Mouse (Mus musculus) liver, adult 2 months (tissue): ENCODE data around the gene Olfr356. TPM values are rescaled to one million over a fixed set of nuclear protein-coding genes. Genes with fewer than 3 reads are reported as not detected.

ENCODE experiments used
- DNase-seq: peaks from one replicate; pipeline ENCODE4 v3.0.0-alpha.2; 2011; ENCODE audit warnings: low read depth, low spot score; ENCODE audit errors: extremely low read depth
- H3K27ac ChIP-seq: fragments of 200-500 bp; replicated peaks from 2 replicates; pipeline ENCODE4 v1.5.1; 2012; ENCODE audit warnings: low read depth, mild to moderate bottlenecking, control low read depth, inconsistent platforms, low read length; ENCODE audit not compliant: insufficient read depth
- H3K27me3 ChIP-seq: fragments of 200-500 bp; 2 replicates; pipeline ENCODE4 v1.6.1; 2012; ENCODE audit warnings: mild to moderate bottlenecking, moderate library complexity, low read length, inconsistent platforms; ENCODE audit not compliant: control insufficient read depth, insufficient read depth
- H3K36me3 ChIP-seq: fragments of 200-500 bp; 2 replicates; pipeline ENCODE4 v1.6.1; 2012; ENCODE audit warnings: low read length, inconsistent platforms; ENCODE audit not compliant: control insufficient read depth, insufficient read depth
- H3K4me1 ChIP-seq: fragments of 200-500 bp; 2 replicates; pipeline ENCODE4 v1.6.1; 2011; ENCODE audit warnings: low read length; ENCODE audit not compliant: control insufficient read depth, insufficient read depth
- H3K4me3 ChIP-seq: fragments of 200-500 bp; 2 replicates; pipeline ENCODE4 v1.5.1; 2011; ENCODE audit warnings: low read depth, mild to moderate bottlenecking, control low read depth, low read length, moderate library complexity; ENCODE audit not compliant: insufficient read depth
- H3K79me2 ChIP-seq: fragments of 200-500 bp; 2 replicates; pipeline ENCODE4 v1.6.1; 2012; ENCODE audit warnings: inconsistent platforms, mild to moderate bottlenecking, low read length, moderate library complexity; ENCODE audit not compliant: control insufficient read depth, insufficient read depth
- H3K9ac ChIP-seq: fragments of 200-500 bp; 2 replicates; pipeline ENCODE4 v1.6.1; 2012; ENCODE audit warnings: low read depth, mild to moderate bottlenecking, control low read depth, inconsistent platforms, low read length
- CTCF ChIP-seq: fragments of 200-500 bp; IDR thresholded peaks from 2 replicates; pipeline ENCODE4 v1.5.1; 2011; ENCODE audit warnings: low read depth, low read length, control low read depth
- POLR2A ChIP-seq: fragments of 200-500 bp; IDR thresholded peaks from 2 replicates; pipeline ENCODE4 v1.6.1; 2011; ENCODE audit warnings: low read length, control low read depth; ENCODE audit not compliant: insufficient read depth; ENCODE audit errors: extremely low read depth
- WGBS: fragments of 180-500 bp; shearing (Covaris S2); methylation state at CpG from one replicate; pipeline ENCODE4 v1.1.7; 2018; 5-methylcytosine and 5-hydroxymethylcytosine counted together
- polyA plus RNA-seq: library from polyadenylated mRNA; depleted of rRNA; stranded (reverse); fragments of >200 nt; gene quantifications from 2 replicates; pipeline ENCODE4 v1.2.3, GENCODE M21; 2012; rRNA removed
- total RNA-seq: library from RNA; depleted of rRNA; stranded (reverse); fragments of >200 nt; gene quantifications from 2 replicates; pipeline ENCODE4 v1.2.3, GENCODE M21; 2014; rRNA removed

Olfr356 gene
- total RNA-seq = not detected in 2 replicates
- polyA plus RNA-seq = not detected in 2 replicates

DNA sequence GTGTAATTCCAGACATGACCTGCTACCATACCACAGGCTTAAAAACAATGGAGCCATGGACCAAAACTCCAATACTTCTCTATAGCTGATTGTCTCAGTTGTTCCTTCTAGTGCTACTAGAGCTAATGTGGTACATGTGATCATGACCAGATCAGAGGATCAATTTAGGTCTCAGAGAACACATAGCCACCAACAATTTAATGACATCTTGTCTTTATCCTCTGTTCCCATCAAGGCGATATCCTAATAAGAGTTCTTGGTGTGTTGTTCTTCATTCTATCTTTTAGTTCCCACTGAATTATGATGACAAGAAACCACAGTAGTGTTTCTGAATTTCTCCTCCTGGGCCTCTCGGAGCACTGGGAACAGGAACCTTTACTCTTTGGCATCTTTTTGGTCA, at the start of gene Olfr356:
Gene Olfr356, plus strand, starts transcription at position 301 of the 400 bp plus-strand sequence.
- Histone ChIP-seq H3K27ac (no peak within 1 kb of the TSS), H3K9ac (no peak within 1 kb of the TSS), H3K36me3 (no peaks in the 10 kb centered on the region), H3K4me3 (no peak within 1 kb of the TSS), H3K79me2 (no peaks in the 10 kb centered on the region), H3K27me3 (no peaks in the 10 kb centered on the region), H3K4me1 (no peaks in the 10 kb centered on the region)
- WGBS = 82% methylated on average over 2 of the region's 2 CpGs
- no peak for TF ChIP-seq POLR2A
- TF ChIP-seq CTCF = no peak
- no peak for DNase-seq

GRCm38 (mm10) chr2:36892836-36893235, 44.1 kb upstream of the Olfr356 start, which contains the start of gene Olfr353:
Gene Olfr353, minus strand, starts transcription at chr2:36892936.
- Histone ChIP-seq H3K36me3 (no peaks in the 10 kb centered on the region), H3K4me3 (no peak within 1 kb of the TSS), H3K27ac (no peak within 1 kb of the TSS), H3K27me3 (no peaks in the 10 kb centered on the region), H3K4me1 (no peaks in the 10 kb centered on the region), H3K79me2 (no peaks in the 10 kb centered on the region), H3K9ac (no peak within 1 kb of the TSS)
- TF ChIP-seq POLR2A = no peak
- no peak for TF ChIP-seq CTCF
- DNase-seq = no peak

DNA sequence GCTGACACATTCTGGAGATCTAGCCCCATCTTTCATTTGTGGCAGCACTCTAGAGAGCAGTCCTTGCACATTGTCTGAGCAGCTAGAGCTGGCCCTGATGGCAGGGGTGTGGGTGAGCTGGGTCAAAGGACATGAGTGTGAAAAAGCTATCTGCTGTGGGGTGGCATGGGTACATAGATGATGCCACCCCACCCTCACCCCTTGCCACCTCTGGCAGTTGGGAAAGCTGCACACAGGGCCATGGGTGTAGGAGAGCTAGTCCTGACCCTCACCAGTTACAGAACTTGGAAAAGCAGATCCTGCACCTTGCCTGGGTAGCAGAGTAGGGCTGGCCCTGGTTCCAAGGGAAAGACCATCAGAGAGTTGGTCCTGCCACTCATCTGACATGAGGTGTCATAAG, 39.8 kb upstream of the Olfr356 start:
- H3K9ac ChIP-seq = no peak overlapping the region
- no peaks in the 10 kb centered on the region for H3K4me1 ChIP-seq
- DNase-seq = no peak
- H3K36me3 ChIP-seq = no peaks in the 10 kb centered on the region
- no peak overlapping the region for H3K4me3 ChIP-seq
- H3K79me2 ChIP-seq = no peaks in the 10 kb centered on the region
- no peak overlapping the region for H3K27ac ChIP-seq
- no peak for TF ChIP-seq POLR2A
- TF ChIP-seq CTCF = no peak
- H3K27me3 ChIP-seq = no peaks in the 10 kb centered on the region

- no peaks in the 10 kb centered on the region for H3K36me3 ChIP-seq
- no peak within 1 kb of the TSS for H3K27ac ChIP-seq
- no peak for DNase-seq
- no peak within 1 kb of the TSS for H3K9ac ChIP-seq
- TF ChIP-seq POLR2A = no peak
- TF ChIP-seq CTCF = no peak
- no peaks in the 10 kb centered on the region for H3K27me3 ChIP-seq
- H3K4me3 ChIP-seq = no peak within 1 kb of the TSS
- no peaks in the 10 kb centered on the region for H3K4me1 ChIP-seq
- H3K79me2 ChIP-seq = no peaks in the 10 kb centered on the region
Observed at GRCm38 (mm10) chr2:36905380-36905779, 31.5 kb upstream of the Olfr356 start, which contains the start of gene Olfr354. Gene Olfr354, plus strand, starts transcription at chr2:36905680.

DNA sequence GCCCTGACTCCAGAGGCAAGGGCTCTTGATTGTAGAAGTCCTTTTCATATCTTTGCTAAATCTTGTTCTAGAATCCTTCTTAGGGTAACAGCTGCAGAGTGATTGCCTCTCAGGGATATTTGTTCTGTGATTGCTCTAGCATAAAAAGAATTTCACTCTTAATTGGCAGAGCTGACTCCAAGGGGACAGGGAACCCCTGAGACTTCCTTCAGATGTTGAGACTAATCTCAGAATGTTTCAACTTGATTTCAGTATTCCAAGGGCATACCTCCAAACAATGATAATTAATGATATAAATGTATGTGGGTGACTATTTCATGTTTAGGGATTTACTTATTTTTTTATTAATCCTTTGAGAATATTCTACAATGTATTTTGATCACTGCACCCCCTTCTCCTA, 8.1 kb upstream of the Olfr356 start, which contains the start of gene Olfr355:
Gene Olfr355, minus strand, starts transcription at position 101 of the 400 bp plus-strand sequence.
- Histone ChIP-seq H3K4me1 (no peaks in the 10 kb centered on the region), H3K36me3 (no peaks in the 10 kb centered on the region), H3K9ac (no peak within 1 kb of the TSS), H3K79me2 (no peaks in the 10 kb centered on the region), H3K4me3 (no peak within 1 kb of the TSS), H3K27me3 (no peaks in the 10 kb centered on the region), H3K27ac (no peak within 1 kb of the TSS)
- no peak for DNase-seq
- TF ChIP-seq CTCF (no peak), POLR2A (no peak)

Other genes starting within 250 kb of the Olfr356 start
- not detected in 2 replicates for gene Olfr347, start 205.2 kb upstream of the Olfr356 start, total RNA-seq
- gene Olfr347, start 205.2 kb upstream of the Olfr356 start, polyA plus RNA-seq = not detected in 2 replicates
- not detected in 2 replicates for gene Olfr348, start 152.8 kb upstream of the Olfr356 start, total RNA-seq
- gene Olfr348, start 152.8 kb upstream of the Olfr356 start, polyA plus RNA-seq = not detected in 2 replicates
- not detected in 2 replicates for gene Olfr50, start 146.6 kb upstream of the Olfr356 start, total RNA-seq
- not detected in 2 replicates for gene Olfr50, start 146.6 kb upstream of the Olfr356 start, polyA plus RNA-seq
- gene Olfr3, start 120.1 kb upstream of the Olfr356 start, total RNA-seq = not detected in 2 replicates
- gene Olfr3, start 120.1 kb upstream of the Olfr356 start, polyA plus RNA-seq = not detected in 2 replicates
- gene Olfr350, start 90.8 kb upstream of the Olfr356 start, total RNA-seq = not detected in 2 replicates
- not detected in 2 replicates for gene Olfr350, start 90.8 kb upstream of the Olfr356 start, polyA plus RNA-seq
- gene Olfr351, start 74.5 kb upstream of the Olfr356 start, total RNA-seq = not detected in 2 replicates
- not detected in 2 replicates for gene Olfr351, start 74.5 kb upstream of the Olfr356 start, polyA plus RNA-seq
- not detected in 2 replicates for gene Olfr352, start 68.7 kb upstream of the Olfr356 start, total RNA-seq
- gene Olfr352, start 68.7 kb upstream of the Olfr356 start, polyA plus RNA-seq = not detected in 2 replicates
- not detected in 2 replicates for gene Olfr353, start 44.2 kb upstream of the Olfr356 start, total RNA-seq
- not detected in 2 replicates for gene Olfr353, start 44.2 kb upstream of the Olfr356 start, polyA plus RNA-seq
- not detected in 2 replicates for gene Olfr354, start 31.4 kb upstream of the Olfr356 start, total RNA-seq
- not detected in 2 replicates for gene Olfr354, start 31.4 kb upstream of the Olfr356 start, polyA plus RNA-seq
- gene Olfr355, start 8.2 kb upstream of the Olfr356 start, total RNA-seq = not detected in 2 replicates
- gene Olfr355, start 8.2 kb upstream of the Olfr356 start, polyA plus RNA-seq = not detected in 2 replicates
- gene Olfr357, start 56.7 kb downstream of the Olfr356 start, total RNA-seq = not detected in 2 replicates
- gene Olfr357, start 56.7 kb downstream of the Olfr356 start, polyA plus RNA-seq = not detected in 2 replicates
- not detected in 2 replicates for gene Olfr358, start 72.2 kb downstream of the Olfr356 start, total RNA-seq
- not detected in 2 replicates for gene Olfr358, start 72.2 kb downstream of the Olfr356 start, polyA plus RNA-seq
- not detected in 2 replicates for gene Olfr360, start 128.6 kb downstream of the Olfr356 start, total RNA-seq
- gene Olfr360, start 128.6 kb downstream of the Olfr356 start, polyA plus RNA-seq = not detected in 2 replicates
- not detected in 2 replicates for gene Olfr361, start 152.2 kb downstream of the Olfr356 start, total RNA-seq
- not detected in 2 replicates for gene Olfr361, start 152.2 kb downstream of the Olfr356 start, polyA plus RNA-seq
- gene Olfr362, start 180.8 kb downstream of the Olfr356 start, total RNA-seq = not detected in 2 replicates
- not detected in 2 replicates for gene Olfr362, start 180.8 kb downstream of the Olfr356 start, polyA plus RNA-seq
- gene Olfr364-ps1, start 202.2 kb downstream of the Olfr356 start, total RNA-seq = not detected in 2 replicates
- not detected in 2 replicates for gene Olfr364-ps1, start 202.2 kb downstream of the Olfr356 start, polyA plus RNA-seq